Mouse (Mus musculus): ENCODE measurements at regions not wholly inside any gene's neighbourhood (a gene's known extent, or its start where the extent isn't known, plus 50 kb on each side); places are given as distances from the start of the nearest gene placed in this dataset.

DNA sequence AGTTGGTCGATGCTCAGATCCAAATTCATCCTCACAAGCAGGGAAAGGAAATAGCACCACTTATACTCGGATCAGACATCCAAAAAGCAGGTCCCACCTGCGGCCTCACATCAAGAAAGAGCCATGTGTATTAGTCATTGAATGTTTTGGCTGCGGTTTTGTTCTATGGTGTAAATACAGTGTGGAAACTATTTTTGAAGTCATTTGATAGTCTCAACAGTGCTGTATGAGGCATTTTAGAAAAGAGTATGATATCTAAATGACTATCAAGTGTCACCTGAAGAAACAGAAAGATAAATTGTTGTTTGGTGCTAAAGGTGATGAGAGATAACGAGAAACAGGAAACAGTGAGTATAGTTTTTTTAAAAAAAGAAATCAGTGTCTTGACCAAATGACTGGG lies 74.7 kb downstream of the Cep44 start:
- no peak for DNase-seq (ENCODE audit: low spot score)

GRCm38 (mm10) chr8:56475138-56475537 lies 75.7 kb downstream of the Cep44 start:
- DNase-seq (ENCODE audit: low spot score) = no peak

GRCm38 (mm10) chr8:56474335-56474734 lies 76.5 kb downstream of the Cep44 start:
- DNase-seq (ENCODE audit: low spot score) = no peak

GRCm38 (mm10) chr8:56465091-56465490 lies 85.8 kb downstream of the Cep44 start:
- DNase-seq (ENCODE audit: low spot score) = no peak

- DNase-seq (ENCODE audit: low spot score) = no peak
Observed at GRCm38 (mm10) chr8:56450982-56451381, 99.9 kb downstream of the Cep44 start.

- no peak for DNase-seq (ENCODE audit: low spot score)
Observed at GRCm38 (mm10) chr8:56443676-56444075, 107.2 kb downstream of the Cep44 start.

- peak; percentile 42 for DNase-seq (ENCODE audit: low spot score)
Observed at GRCm38 (mm10) chr8:56439417-56439816, 111.4 kb downstream of the Cep44 start.

GRCm38 (mm10) chr8:56434826-56435225 lies 116.0 kb downstream of the Cep44 start:
- DNase-seq (ENCODE audit: low spot score) = no peak

DNA sequence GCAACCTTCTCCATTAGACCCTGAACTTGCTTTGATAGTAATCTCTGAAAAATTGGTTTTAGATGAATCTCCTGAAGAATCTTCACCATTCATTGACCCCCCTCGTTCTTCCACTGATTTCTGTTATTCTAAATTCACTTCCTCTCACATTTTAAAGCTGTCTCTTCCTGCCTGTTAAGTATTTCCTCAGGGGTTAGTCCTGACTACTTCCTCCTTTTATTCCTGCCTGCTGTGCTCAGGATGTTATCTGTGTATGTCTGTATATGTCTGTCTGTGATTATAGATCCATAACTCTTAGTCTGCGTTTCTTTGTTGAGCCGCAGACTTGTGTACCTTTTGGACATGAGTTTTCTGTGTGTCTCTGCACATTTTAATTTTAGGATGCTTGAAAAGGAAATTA lies 117.6 kb downstream of the Hpgd start:
- DNase-seq (ENCODE audit: low spot score) = no peak

DNA sequence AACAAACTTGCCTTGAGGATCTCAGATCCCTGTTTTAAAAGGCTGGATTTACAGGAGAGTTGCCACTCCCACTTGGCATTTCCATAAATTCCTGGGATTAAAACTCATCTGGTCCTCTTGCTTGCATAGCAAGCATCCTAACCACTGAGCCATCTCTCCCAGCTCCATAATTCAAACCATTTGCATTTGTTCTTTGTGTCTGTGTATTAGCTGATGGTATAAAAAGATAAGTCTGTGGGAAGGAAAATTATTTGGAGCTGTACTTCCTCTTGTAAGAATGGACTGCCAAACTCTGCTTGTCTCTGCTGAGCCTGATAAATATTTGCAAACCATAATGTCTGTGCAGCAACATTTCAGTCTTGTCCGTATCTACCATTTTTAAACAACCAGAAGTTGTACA lies 116.0 kb downstream of the Hpgd start:
- DNase-seq (ENCODE audit: low spot score) = peak; percentile 38

DNA sequence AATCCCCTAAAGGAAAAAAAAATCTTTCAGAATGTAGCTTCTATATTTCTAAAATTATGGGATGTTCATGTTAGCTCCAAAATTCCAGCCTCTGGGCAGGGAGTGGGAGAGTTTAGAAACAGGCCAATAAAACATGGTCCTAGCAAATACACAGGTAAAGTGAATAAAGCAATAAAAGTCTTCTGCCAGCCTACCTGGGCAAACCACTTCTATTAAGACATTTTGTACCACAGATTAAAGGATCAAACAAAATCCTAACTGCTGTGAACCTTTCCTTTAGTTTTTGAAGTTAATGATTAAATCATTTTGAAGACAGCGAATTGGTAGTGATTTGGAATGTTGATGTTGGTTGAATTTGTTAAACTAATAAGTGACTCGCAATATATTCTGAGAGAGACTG lies 112.9 kb downstream of the Hpgd start:
- DNase-seq (ENCODE audit: low spot score) = no peak

DNA sequence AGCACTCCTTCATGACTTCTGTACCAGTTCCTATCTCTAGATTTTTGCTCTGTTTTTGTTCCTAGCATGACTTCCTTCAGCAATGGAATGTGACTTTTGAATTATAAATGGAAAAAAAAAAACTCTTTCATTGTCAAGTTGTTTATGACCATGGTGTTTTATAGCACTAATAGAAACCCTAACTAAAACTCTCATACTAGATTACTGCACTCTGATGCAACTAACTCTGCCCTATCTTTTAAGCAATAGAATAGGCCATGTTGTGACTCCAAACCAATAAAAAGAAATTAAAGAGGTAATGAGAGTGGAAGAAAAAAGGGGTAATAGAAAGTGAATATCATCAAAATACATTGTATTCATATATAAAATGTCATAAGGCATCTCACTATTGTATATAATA lies 111.9 kb downstream of the Hpgd start:
- DNase-seq (ENCODE audit: low spot score) = no peak

DNA sequence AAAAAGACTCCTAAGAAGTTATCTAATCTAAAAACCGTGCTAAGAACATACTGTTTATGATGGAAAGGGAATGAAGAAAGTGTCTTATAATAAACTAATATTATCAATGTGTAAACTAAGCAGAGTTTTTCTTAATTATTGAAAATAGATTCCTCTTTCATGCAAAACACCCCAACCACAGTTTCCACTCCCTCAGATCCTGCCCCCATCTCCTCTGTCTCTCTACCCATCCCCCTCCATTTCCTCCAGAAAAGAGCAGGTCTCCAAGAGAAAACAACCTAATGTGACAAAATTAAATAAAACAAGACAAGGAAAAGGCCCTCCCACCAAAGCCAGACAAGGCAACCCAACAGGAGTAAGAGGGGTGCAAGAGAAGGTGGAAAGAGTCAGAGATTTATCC lies 103.2 kb downstream of the Hpgd start:
- DNase-seq (ENCODE audit: low spot score) = no peak

- DNase-seq (ENCODE audit: low spot score) = no peak
Observed at GRCm38 (mm10) chr8:56396352-56396751, 102.0 kb downstream of the Hpgd start.

GRCm38 (mm10) chr8:56392626-56393025 lies 98.2 kb downstream of the Hpgd start:
- DNase-seq (ENCODE audit: low spot score) = no peak

GRCm38 (mm10) chr8:56392158-56392557 lies 97.8 kb downstream of the Hpgd start:
- DNase-seq (ENCODE audit: low spot score) = no peak

All from lung, postnatal 25 days (tissue).